Mouse (Mus musculus) ovary, postnatal 14 days (tissue): Measurements from ENCODE around the gene Hip1.

Experiments used
- DNase-seq: peaks from one replicate; pipeline ENCODE4 v3.0.0; 2022; ENCODE audit warnings: low spot score

Gene Hip1

DNA sequence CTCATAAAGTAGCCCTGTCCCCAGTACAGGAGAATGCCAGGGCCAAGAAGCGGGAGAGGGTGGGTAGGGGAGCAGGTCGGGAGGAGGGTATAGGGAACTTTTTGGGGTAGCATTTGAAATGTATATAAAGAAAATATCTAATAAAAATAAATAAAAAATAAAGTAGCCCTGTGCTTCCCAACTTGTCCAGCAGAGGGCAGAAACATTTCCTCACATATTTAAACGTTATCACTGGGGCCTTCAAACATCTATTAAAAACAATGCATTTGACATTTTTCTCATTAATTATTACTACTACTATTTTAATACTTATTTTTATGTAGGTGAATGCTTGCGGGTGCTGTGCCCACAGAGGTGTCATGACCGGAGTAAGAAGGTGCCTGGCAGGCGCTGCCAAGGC is 177.1 kb downstream of the Hip1 start:
- no peak for DNase-seq

DNA sequence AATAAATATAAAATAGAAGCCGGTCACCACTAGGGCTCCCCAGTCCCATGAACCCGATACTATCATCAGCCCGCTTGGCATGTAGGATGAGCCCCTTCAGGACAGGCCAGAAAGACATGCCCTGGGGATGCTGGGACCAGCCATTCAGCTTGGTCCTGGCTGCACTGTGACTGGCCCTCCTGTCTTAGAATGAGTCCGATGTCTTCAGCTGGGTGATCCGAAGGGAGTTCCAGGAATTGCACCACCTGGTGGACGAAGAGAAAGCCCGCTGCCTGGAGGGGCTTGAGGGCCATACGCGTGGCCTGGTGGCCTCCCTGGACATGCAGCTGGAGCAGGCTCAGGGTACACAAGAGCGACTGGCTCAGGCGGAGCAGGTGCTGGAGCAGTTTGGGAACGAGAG is 181.4 kb downstream of the Hip1 start:
- DNase-seq = no peak

DNA sequence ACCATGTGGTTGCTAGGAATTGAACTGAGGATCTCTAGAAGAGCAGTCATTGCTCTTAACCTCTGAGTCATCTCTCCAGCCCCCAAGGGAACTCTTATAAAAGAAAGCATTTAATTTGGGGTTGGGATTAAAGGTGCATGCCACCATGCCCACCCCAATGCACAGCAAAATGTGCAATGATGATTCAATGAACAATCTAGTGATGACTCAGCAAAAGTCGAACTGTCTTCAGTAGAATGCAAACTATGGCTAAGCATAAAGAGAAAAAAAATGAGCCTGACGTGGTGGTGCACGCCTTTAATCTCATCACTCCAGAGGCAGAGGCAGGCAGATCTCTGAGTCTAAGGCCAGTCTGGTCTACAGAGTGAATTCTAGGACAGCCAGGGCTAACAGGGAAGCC is 182.3 kb downstream of the Hip1 start:
- no peak for DNase-seq

DNA sequence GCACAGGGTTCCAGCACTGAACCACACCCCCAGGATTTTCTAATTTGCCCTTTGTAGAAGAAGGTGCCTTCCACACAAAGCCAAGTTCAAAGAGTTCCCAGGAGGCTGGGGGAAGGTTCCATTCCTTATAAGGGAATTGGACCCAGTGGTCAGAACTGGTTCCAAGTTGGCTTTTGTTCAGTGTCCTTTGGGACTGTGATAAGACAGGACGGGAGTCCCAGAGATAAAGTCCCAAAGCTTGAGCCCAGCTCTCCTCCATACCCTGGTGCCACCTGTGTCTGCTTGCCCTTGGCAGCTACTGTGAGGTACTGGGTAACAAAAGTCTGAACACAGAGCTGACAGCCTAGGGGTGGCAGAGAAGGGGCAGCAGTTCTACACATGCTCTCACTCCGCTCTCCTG is 185.1 kb downstream of the Hip1 start:
- no peak for DNase-seq

DNA sequence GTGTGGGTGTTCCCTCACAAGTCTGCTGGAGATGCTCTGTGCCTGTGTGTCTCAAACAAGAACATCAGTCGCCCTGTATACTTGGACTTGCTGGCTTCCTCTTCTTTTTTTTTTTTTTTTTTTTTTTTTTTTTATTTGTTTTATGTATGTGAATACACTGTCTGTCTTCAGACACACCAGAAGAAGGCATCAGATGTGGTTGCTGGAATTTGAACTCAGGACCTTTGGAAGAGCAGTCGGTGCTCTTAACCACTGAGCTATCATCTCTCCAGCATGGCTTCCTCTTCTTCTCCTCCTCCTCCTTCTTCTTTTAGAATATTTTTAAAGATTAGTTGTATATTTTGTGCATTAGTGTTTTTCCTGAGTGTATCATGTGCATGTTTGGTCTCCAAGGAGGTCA is 187.4 kb downstream of the Hip1 start:
- DNase-seq = no peak
